Mouse (Mus musculus) megakaryocyte, embryonic 14.5 days (primary cell): ENCODE measurements at regions not wholly inside any gene's neighbourhood (a gene's known extent, or its start where the extent isn't known, plus 50 kb on each side); places are given as distances from the start of the nearest gene placed in this dataset.

Source experiments
- FLI1 ChIP-seq: IDR thresholded peaks from 2 replicates; pipeline ENCODE4 v1.6.1; 2012; ENCODE audit warnings: low read length, inconsistent platforms, mixed read lengths
- GATA1 ChIP-seq: IDR thresholded peaks from 3 replicates; pipeline ENCODE4 v1.6.1; 2012; ENCODE audit warnings: mixed read lengths, low read length, inconsistent platforms, borderline replicate concordance

- TF ChIP-seq GATA1: no peak
- TF ChIP-seq FLI1: no peak
Measured at GRCm38 (mm10) chr6:66289196-66289595, 246.0 kb upstream of the Mad2l1 start.
